Mouse (Mus musculus) cerebellum, adult 11-12 months (tissue): Measurements from ENCODE around the gene Zfp335.
"Not testable (repeated sequence)": the region's sequence is repeated elsewhere in the genome, so short reads cannot be mapped to it uniquely, and the experiment has no call there.

Experiments
- DNase-seq: peaks from one replicate; pipeline ENCODE4 v3.0.0; 2022

Zfp335 gene

GRCm38 (mm10) chr2:164892696-164893216 lies 18.8 kb downstream of the Zfp335 start:
- DNase-seq: peak; percentile 72

GRCm38 (mm10) chr2:164891908-164892695 lies 19.5 kb downstream of the Zfp335 start:
- peak; percentile 80 for DNase-seq

- DNase-seq: no peak
Observed at GRCm38 (mm10) chr2:164891056-164891834, 20.3 kb downstream of the Zfp335 start.

GRCm38 (mm10) chr2:164890411-164891049 lies 21.0 kb downstream of the Zfp335 start:
- DNase-seq: peak; percentile 39

- DNase-seq: no peak
Observed at GRCm38 (mm10) chr2:164889960-164890359, 21.6 kb downstream of the Zfp335 start.

- no peak for DNase-seq
Observed at GRCm38 (mm10) chr2:164888996-164889395, 22.6 kb downstream of the Zfp335 start.

- no peak for DNase-seq
Observed at GRCm38 (mm10) chr2:164886617-164887016, 24.9 kb downstream of the Zfp335 start.

GRCm38 (mm10) chr2:164885788-164886187 lies 25.8 kb downstream of the Zfp335 start:
- DNase-seq: peak; percentile 77

GRCm38 (mm10) chr2:164882619-164883018 lies 28.9 kb downstream of the Zfp335 start:
- no peak for DNase-seq

- peak; percentile 94 for DNase-seq
Observed at GRCm38 (mm10) chr2:164879568-164880277, 31.8 kb downstream of the Zfp335 start.

- DNase-seq: peak; percentile 92
Observed at GRCm38 (mm10) chr2:164879228-164879567, 32.4 kb downstream of the Zfp335 start, which contains the start of gene Pcif1. TSS of gene Pcif1 (plus strand) at chr2:164879304.

GRCm38 (mm10) chr2:164878509-164879227 lies 32.9 kb downstream of the Zfp335 start:
- peak; percentile 86 for DNase-seq

- DNase-seq: not testable (repeated sequence)
Observed at GRCm38 (mm10) chr2:164877376-164878215, 34.0 kb downstream of the Zfp335 start.

- not testable (repeated sequence) for DNase-seq
Observed at GRCm38 (mm10) chr2:164875648-164876047, 35.9 kb downstream of the Zfp335 start.

- DNase-seq: no peak
Observed at GRCm38 (mm10) chr2:164874239-164874769, 37.3 kb downstream of the Zfp335 start.

- DNase-seq: no peak
Observed at GRCm38 (mm10) chr2:164873621-164874020, 37.9 kb downstream of the Zfp335 start.

GRCm38 (mm10) chr2:164871602-164872303 lies 39.8 kb downstream of the Zfp335 start:
- DNase-seq: no peak

- no peak for DNase-seq
Observed at GRCm38 (mm10) chr2:164868491-164868890, 43.1 kb downstream of the Zfp335 start.

- DNase-seq: no peak
Observed at GRCm38 (mm10) chr2:164867566-164867965, 44.0 kb downstream of the Zfp335 start.
